Mouse (Mus musculus) frontal cortex, postnatal 10 days (tissue): ENCODE results near the gene Sox1.

Source experiments
- DNase-seq, 2 experiments: peaks; one replicate each; pipeline ENCODE4 v3.0.0; 2022; ENCODE audit warnings: low spot score in 2 of 2, mixed read lengths in 1 of 2

Gene Sox1

GRCm38 (mm10) chr8:12395071-12396031 is at the start of gene Sox1:
TSS of gene Sox1 (plus strand) at chr8:12395295.
- peak; percentile 80 to 84 for DNase-seq

GRCm38 (mm10) chr8:12345881-12346280 is 49.2 kb upstream of the Sox1 start:
- no peak for DNase-seq

- peak in 1 of 2 experiments; percentile 20 for DNase-seq
Observed at GRCm38 (mm10) chr8:12346870-12347269, 48.2 kb upstream of the Sox1 start.

DNA sequence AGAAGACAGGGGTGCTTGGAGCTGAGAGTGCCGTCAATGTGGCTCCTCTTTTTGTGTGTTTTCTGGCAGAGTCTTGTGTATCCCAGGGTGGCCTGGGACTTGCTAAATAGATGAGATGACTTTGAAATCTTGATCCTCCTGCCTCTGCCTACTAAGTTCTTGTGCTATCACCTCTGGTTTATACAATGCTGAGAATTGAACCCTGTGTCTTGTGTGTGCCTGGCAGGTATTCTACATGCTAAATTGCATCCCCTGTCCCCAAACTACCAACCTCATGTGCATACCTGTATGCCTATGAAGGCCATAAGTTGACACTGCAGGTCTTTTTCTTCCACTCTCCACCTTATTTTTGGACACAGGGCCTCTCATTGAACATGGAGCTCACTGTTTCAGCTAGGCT is 46.8 kb upstream of the Sox1 start:
- no peak for DNase-seq

DNA sequence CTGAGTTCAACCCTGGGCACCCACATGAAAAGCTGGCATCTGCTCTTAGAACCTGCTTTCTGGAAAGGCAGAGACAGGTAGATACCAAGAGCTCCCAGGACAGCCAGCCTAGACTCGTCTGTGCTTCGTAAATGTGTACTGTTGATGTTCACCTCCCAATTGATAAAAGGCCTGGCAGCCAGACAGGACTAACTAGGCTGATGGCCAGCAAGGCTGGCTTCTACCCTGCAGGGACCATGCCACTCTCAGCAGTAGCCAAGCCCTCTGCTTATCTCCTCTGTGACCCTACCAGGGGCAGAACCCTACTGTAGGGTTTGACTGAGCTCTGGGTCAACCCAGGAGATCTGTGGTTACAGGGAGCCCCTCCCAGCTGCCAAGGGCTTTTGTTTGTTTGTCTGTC is 45.5 kb upstream of the Sox1 start:
- DNase-seq = no peak

GRCm38 (mm10) chr8:12351121-12351520 is 44.0 kb upstream of the Sox1 start:
- no peak for DNase-seq

DNA sequence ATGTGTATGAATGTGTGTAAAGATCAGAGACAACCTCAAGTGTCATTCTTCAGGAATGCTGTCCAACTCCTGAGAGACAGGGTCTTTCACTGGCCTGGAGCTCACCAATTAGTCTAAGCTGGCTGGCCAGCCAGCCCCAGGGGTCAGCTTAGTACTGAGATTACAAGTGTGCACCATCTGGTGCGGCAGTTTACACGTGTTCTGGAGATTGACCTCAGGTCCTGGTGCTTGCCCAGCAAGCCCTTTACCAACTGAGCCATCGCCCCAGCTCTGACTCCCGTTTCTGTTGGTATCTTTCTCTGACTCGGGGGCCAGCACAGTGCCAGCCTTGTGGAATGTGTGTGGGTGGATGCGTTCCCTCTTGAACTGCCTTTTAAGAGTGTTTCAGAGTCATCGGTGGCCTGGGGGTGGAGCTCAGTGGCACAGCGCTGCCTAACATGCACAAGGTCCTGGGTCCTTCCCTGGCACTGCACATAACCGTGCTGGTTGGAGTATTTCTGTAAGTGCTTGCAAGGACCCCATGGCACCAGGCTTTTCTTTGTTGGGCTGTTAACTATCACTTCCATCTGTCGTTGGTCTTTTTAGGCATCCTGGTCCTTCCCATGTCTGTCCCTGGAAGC is 40.6 kb upstream of the Sox1 start:
- DNase-seq = no peak

DNA sequence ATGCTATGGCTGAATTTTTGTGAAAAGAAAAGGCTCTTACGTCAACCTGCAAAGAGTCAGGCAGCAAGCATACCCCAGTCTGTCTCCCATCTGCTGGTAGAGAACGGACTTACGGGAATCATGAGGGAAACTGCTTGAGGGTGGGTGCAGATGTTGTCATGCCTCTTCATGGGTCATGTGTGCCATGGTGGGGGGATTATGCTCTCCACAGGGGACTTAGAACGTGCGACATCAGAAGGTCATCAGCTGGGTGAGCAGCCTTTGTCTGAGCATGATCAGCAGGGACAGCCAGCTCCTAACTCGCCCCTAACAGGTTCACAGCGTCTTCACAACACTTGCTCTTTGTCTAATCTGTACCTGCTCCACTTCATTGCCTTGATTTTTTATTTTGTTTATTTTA is 26.9 kb upstream of the Sox1 start:
- DNase-seq = no peak

DNA sequence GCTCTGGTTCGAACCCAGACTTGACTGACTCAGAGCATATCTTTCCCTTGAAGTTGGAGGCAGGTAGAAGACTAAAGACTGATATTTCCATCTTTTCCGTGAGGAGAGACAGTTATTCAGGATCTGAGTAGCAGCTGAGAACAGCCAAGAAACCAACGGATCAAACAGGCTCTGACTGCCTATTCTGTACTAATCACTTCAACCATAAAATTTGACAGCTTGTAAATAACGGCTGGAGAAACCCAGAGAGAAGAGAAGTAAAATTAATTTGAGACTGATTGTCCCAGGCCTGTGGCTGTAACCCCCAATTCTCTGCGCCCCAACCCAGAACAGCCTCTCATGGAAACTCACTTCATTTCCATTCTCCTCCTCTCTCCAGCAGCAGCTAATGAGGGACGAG is 26.2 kb upstream of the Sox1 start:
- DNase-seq = no peak

- DNase-seq = no peak
Observed at GRCm38 (mm10) chr8:12381111-12381510, 14.0 kb upstream of the Sox1 start.

GRCm38 (mm10) chr8:12382707-12383561 is 12.2 kb upstream of the Sox1 start:
- DNase-seq = no peak

DNA sequence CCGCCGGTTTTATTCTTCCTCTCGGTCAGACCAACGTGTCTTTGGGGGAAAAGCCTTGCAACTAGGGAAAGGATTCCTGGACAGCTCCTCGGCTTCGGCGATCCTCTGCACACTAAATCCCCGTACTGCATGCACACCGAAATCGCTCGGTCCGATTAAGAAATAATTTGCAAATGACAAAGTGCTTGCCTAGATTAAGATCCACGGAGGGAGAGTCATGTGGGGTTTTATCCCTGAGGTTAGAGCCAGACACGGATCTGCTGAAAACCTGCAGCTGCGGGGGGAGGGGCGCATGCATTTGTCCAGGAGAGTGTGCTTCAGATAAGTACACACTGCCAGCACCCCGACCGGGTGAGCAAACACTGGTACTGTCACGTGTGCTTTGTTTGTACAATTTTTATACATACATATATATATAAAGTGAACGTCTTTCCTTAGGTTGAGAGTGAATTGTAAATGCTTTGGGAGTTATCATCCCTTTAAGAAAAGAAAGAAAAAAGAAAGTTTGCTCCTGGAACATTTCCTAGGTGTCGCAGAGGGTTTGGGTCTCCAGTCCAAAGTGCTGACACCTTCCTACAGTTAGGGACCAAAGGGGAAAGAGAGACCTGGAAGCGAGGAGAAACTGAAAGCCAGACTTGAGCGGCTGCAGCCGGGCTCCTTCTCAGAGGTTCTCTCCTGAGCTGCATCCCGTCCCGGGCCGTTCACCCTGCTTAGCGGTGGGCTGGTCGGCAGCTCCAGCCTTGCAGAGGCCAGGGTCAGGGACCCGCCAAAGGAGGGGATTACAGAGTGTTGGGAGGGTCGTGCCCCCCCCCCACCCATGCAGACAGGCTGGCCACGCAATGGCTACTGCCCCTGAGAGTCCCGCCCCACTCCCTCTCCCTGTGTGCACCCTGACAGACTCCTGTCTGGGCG is 10.9 kb upstream of the Sox1 start:
- no peak for DNase-seq

- peak in 1 of 2 experiments; percentile 49 for DNase-seq
Observed at GRCm38 (mm10) chr8:12384996-12385685, 10.0 kb upstream of the Sox1 start.

DNA sequence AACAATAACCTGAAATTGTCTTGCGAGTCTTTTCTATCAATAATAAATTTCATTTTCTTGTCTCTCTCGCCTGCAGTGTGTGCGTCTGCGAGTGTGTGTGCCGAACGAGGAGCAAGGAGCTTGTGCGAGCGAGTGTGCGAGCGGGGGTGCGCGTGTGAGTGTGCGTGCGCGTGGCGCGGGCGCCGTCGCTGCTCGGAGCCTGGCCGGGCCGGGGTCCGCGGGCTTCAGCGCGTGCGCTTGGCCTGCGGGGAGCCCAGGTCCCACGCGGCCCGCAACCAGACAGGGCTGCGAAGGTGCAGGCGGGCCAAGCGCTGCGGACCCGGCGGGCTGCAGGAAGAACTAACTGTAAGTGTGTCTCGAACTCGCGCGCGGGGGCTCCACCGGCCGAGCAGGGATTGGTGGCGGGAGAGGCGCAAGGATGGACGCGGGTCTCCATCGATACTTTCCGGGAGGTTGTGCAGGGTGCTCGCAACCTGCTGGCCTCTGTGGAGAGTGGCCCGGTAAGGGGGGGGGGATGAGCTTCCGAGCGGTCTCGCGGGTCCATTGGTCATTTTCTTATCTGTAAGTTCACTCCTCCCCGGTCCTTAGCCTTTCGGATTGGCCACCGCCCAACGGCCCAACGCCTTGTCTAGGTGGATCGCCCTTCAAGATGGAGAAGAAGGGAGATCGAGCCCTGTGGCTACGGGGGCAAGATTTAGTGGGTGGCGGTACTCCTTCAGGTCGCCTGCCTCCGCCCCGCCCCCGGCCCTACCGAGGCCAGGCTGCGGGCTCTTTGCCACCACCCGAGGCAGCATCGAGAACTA is 9.2 kb upstream of the Sox1 start:
- no peak for DNase-seq

DNA sequence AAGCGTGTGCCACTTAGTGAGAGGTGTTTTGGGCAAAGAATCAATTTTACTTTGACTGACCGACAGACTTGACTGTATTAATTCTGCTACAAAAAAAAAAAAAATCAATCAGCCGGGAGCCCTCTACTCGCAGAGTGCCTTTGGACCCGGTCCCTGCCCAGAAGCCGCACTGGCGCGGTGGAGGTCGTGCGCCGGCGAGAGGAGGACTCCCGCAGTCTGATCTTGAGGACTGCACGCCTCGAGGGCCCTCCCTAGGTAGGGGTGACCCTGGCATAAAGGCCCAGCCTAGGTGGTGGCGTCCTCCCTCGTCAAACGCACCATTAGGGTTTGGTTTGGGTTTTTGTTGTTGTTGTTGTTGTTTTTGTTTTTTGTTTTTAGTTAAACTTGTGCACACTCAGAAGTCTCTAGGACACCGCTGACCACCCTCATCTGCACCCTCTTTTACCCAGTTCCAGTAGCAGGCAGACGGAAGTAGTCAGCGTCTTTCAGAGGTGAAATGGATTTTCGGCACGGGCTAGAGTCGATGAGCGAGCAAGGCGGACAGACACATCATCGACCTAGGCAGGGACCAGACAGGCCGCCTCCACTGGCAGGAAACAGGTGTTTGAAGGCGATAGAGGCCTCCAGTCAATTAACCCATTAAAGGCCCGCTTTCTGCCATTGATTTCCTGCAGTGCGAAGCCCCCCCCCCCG is 8.4 kb upstream of the Sox1 start:
- DNase-seq = no peak

GRCm38 (mm10) chr8:12387223-12387860 is 7.8 kb upstream of the Sox1 start:
- no peak for DNase-seq

DNA sequence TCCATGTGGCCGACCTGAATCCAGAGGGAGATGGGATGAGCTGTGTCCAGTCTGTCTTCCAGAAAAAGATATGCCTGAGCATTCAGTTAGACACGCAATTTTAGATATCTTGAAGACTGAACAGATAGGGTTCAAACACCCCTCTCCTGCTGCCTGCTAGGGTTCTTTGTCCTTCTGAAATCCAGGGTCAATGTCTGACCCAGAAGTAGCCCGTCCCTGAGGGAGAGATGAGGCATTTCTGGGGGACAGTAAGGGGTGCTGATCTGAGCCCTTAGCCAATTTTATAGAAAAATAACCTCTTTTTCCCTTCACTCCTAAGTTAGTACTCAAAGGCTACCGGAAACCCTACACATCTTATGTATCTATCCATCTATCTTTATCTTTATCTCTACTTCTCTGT is 7.2 kb upstream of the Sox1 start:
- no peak for DNase-seq

- DNase-seq = no peak
Observed at GRCm38 (mm10) chr8:12388390-12389115, 6.5 kb upstream of the Sox1 start.
